Comparison of ENCODE assay signal across 8 mouse cellular contexts in the genomic region with DNA sequence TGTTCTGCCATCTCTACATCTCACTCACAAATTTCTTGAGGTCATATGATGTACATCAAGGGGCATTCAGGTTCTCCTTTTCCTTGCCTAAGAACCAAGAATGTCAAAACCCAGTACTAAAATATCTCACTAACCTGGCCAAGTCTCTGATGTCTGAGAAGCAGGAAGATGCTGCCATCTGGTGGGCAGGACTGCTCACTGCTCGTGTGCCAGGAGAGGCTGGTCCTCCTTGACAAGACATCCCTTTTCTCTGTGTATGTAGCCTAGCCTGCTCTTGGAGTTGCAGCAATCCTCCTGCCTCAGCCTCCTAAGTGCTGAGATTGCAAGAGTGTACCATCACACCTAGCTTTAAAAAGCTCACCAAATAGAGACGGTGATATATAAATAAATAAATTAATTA. TPM values are rescaled to one million over a fixed set of nuclear protein-coding genes. Genes with fewer than 3 reads are reported as not detected.
DNase-seq lines count a peak whose midpoint lies in the region; ATAC-seq and TF ChIP-seq lines count a peak whose summit lies in the region.

No protein-coding gene starts in this region.

- no peak overlapping the region for H3K4me2 ChIP-seq in hindbrain, embryonic 12.5 days (replicated peaks)

- no peak for ATAC-seq in hindbrain, embryonic 12.5 days (ENCODE audit: low FRiP score)
- ATAC-seq in megakaryocyte progenitor cell, adult 5-6 weeks (replicated peaks; ENCODE audit: poor library complexity): peak; percentile 91

- H3K36me3 ChIP-seq in hindbrain, embryonic 10.5 days: peaks cover 91% of the 10 kb centered on the region
- H3K36me3 ChIP-seq in hindbrain, embryonic 12.5 days: peaks cover 81% of the 10 kb centered on the region
- H3K36me3 ChIP-seq in small intestine, adult 2 months (ENCODE audit: control insufficient read depth, insufficient read depth, low read length): peaks cover 59% of the 10 kb centered on the region

- H3K4me3 ChIP-seq in hindbrain, embryonic 10.5 days: no peak overlapping the region
- H3K4me3 ChIP-seq in hindbrain, embryonic 12.5 days: no peak overlapping the region
- H3K4me3 ChIP-seq in bone marrow macrophage, adult 2 months (ENCODE audit: insufficient read depth, low read length): no peak overlapping the region
- no peak overlapping the region for H3K4me3 ChIP-seq in embryonic fibroblast, embryonic 13.5 days (ENCODE audit: insufficient read depth, low read length)
- H3K4me3 ChIP-seq in small intestine, adult 2 months (ENCODE audit: low read depth, low read length): no peak overlapping the region

- intact Hi-C loops in heart, postnatal 36 days (cut with DNase I): loop anchor here (1.0 to 10.0 kb wide), 4 partner anchors 96 to 252 kb away; no protein-coding TSS in a partner anchor

- H3K9me3 ChIP-seq in hindbrain, embryonic 10.5 days: no peaks in the 10 kb centered on the region
- no peaks in the 10 kb centered on the region for H3K9me3 ChIP-seq in hindbrain, embryonic 12.5 days (replicated peaks)

- peak; percentile 66 for DNase-seq in hindbrain, embryonic 10.5 days (ENCODE audit: low spot score)
- peak; percentile 71 to 74 for DNase-seq in heart, postnatal 36 days
- DNase-seq in layer of hippocampus, postnatal 36 days: peak; percentile 71

- no peak for TF ChIP-seq POLR2A in bone marrow macrophage, adult 2 months (IDR thresholded peaks at IDR 0.05; ENCODE audit: borderline replicate concordance, low read depth, low read length)
- TF ChIP-seq POLR2A in embryonic fibroblast, embryonic 13.5 days (IDR thresholded peaks at IDR 0.05; ENCODE audit: low read depth, low read length): no peak
- TF ChIP-seq POLR2A in small intestine, adult 2 months (IDR thresholded peaks at IDR 0.05; ENCODE audit: low read depth, low read length): no peak

- H3K9ac ChIP-seq in hindbrain, embryonic 12.5 days: no peak overlapping the region

- H3K27me3 ChIP-seq in hindbrain, embryonic 10.5 days (ENCODE audit: insufficient read depth, poor library complexity, severe bottlenecking): no peaks in the 10 kb centered on the region
- no peaks in the 10 kb centered on the region for H3K27me3 ChIP-seq in hindbrain, embryonic 12.5 days
- no peaks in the 10 kb centered on the region for H3K27me3 ChIP-seq in small intestine, adult 2 months (ENCODE audit: control insufficient read depth, insufficient read depth, low read length)

- no peak overlapping the region for H3K27ac ChIP-seq in hindbrain, embryonic 10.5 days
- H3K27ac ChIP-seq in hindbrain, embryonic 12.5 days: no peak overlapping the region
- H3K27ac ChIP-seq in bone marrow macrophage, adult 2 months (ENCODE audit: insufficient read depth, low read depth, low read length): no peak overlapping the region
- H3K27ac ChIP-seq in embryonic fibroblast, embryonic 13.5 days (ENCODE audit: insufficient read depth, low read length): no peak overlapping the region
- H3K27ac ChIP-seq in small intestine, adult 2 months (ENCODE audit: insufficient read depth, low read depth, low read length): no peak overlapping the region

- no peaks in the 10 kb centered on the region for H3K4me1 ChIP-seq in hindbrain, embryonic 10.5 days (replicated peaks)
- H3K4me1 ChIP-seq in hindbrain, embryonic 12.5 days: no peaks in the 10 kb centered on the region
- H3K4me1 ChIP-seq in bone marrow macrophage, adult 2 months (ENCODE audit: control insufficient read depth, insufficient read depth, low read length): peaks cover 14% of the 10 kb centered on the region
- no peaks in the 10 kb centered on the region for H3K4me1 ChIP-seq in embryonic fibroblast, embryonic 13.5 days (ENCODE audit: control insufficient read depth, insufficient read depth, low read length)
- no peaks in the 10 kb centered on the region for H3K4me1 ChIP-seq in small intestine, adult 2 months (ENCODE audit: control insufficient read depth, insufficient read depth, insufficient read length, low read length)

- WGBS in hindbrain, embryonic 10.5 days: 54% methylated on average over 2 of the region's 2 CpGs
- 56% methylated on average over 2 of the region's 2 CpGs for WGBS in hindbrain, embryonic 12.5 days
- WGBS in small intestine, adult 2 months: 40% methylated on average over 2 of the region's 2 CpGs

- TF ChIP-seq CTCF in bone marrow macrophage, adult 2 months (IDR thresholded peaks at IDR 0.05; ENCODE audit: low read depth, low read length): peak; percentile 81
- TF ChIP-seq CTCF in embryonic fibroblast, embryonic 13.5 days (IDR thresholded peaks at IDR 0.05; ENCODE audit: borderline replicate concordance, insufficient read depth, low read length): peak; percentile 99
- peak; percentile 86 for TF ChIP-seq CTCF in small intestine, adult 2 months (IDR thresholded peaks at IDR 0.05; ENCODE audit: extremely low read depth, insufficient read length, insufficient replicate concordance, low read depth, low read length)

RNA-seq across cellular contexts. Expression of a gene that starts 11.9 kb away (rescaled TPM):
- 108 and 123 TPM in 2 replicates for polyA plus RNA-seq in hindbrain, embryonic 10.5 days (2016; fragmentation: Nextera tagmentation; extraction: Ambion mirVana)
- polyA plus RNA-seq in hindbrain, embryonic 12.5 days (2016; fragmentation: Nextera tagmentation; extraction: Ambion mirVana): 102 and 105 TPM in 2 replicates
- 24.5 and 24.7 TPM in 2 replicates for polyA plus RNA-seq in bone marrow macrophage, adult 2 months (2012; ENCODE audit: insufficient read depth, insufficient read length, missing spikeins)
- polyA plus RNA-seq in embryonic fibroblast, embryonic 13.5 days (2011; ENCODE audit: insufficient read length, low read depth, missing spikeins): 59.2 and 63.9 TPM in 2 replicates
- 10 to 100 TPM; 19.3 to 19.7 TPM for total RNA-seq in heart, postnatal 36 days (2021)
- 10 to 100 TPM; 56.7 to 61.8 TPM for total RNA-seq in layer of hippocampus, postnatal 36 days (2021)
- 81.5 and 82.3 TPM in 2 replicates for total RNA-seq in megakaryocyte progenitor cell, adult 5-6 weeks (2015)
- total RNA-seq in megakaryocyte progenitor cell, adult 5-6 weeks (2017): 108 and 109 TPM in 2 replicates
- 6.0 and 6.9 TPM in 2 replicates for polyA plus RNA-seq in small intestine, adult 2 months (2012; rRNA removed)

RNA-seq across cellular contexts. Expression of a gene that starts 12.0 kb away (rescaled TPM):
- polyA plus RNA-seq in hindbrain, embryonic 10.5 days (2016; fragmentation: Nextera tagmentation; extraction: Ambion mirVana): 57.2 and 64.0 TPM in 2 replicates
- 55.6 and 56.1 TPM in 2 replicates for polyA plus RNA-seq in hindbrain, embryonic 12.5 days (2016; fragmentation: Nextera tagmentation; extraction: Ambion mirVana)
- polyA plus RNA-seq in bone marrow macrophage, adult 2 months (2012; ENCODE audit: insufficient read depth, insufficient read length, missing spikeins): 30.8 and 34.2 TPM in 2 replicates
- polyA plus RNA-seq in embryonic fibroblast, embryonic 13.5 days (2011; ENCODE audit: insufficient read length, low read depth, missing spikeins): 34.0 and 43.5 TPM in 2 replicates
- 10 to 100 TPM; 12.8 to 14.0 TPM for total RNA-seq in heart, postnatal 36 days (2021)
- 10 to 100 TPM; 17.8 to 19.4 TPM for total RNA-seq in layer of hippocampus, postnatal 36 days (2021)
- 22.1 and 23.8 TPM in 2 replicates for total RNA-seq in megakaryocyte progenitor cell, adult 5-6 weeks (2015)
- total RNA-seq in megakaryocyte progenitor cell, adult 5-6 weeks (2017): 30.9 and 40.3 TPM in 2 replicates
- 3.6 and 6.5 TPM in 2 replicates for polyA plus RNA-seq in small intestine, adult 2 months (2012; rRNA removed)
